Mouse (Mus musculus): ENCODE data around the gene Sdf2l1.
"Not testable (repeated sequence)": the region's sequence is repeated elsewhere in the genome, so short reads cannot be mapped to it uniquely, and the experiment has no call there.

DNA sequence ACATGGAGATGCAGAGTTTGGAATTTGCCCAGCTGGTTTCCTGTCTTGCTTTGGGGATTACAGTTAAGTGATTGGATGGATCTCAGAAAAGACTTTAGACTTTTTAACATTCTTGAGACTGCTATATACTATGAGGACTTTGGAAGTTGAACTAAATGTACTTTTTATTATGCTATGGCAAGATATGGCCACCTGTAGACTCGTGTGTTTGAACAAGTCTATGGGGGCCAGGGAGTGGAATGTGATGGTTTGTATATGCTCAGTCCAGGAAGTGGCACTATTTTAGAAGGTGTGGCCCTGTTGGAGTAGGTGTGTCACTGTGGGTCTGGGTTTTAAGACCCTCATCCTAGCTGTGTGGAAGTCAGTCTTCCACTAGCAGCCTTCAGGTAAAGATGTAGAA lies 33.3 kb upstream of the Sdf2l1 start:
- not testable (repeated sequence) for TF ChIP-seq CTCF (IDR thresholded peaks at IDR 0.05; ENCODE audit: low read depth, low read length); POLR2A (IDR thresholded peaks at IDR 0.05; ENCODE audit: borderline replicate concordance, low read depth, low read length)

Data from bone marrow macrophage, adult 2 months (primary cell).